Mouse (Mus musculus) midbrain, embryonic 10.5 days (tissue): ENCODE data around the gene Lrmda. TPM values are rescaled to one million over a fixed set of nuclear protein-coding genes. Genes with fewer than 3 reads are reported as not detected.
A peak's percentile ranks its signal among the peaks of the same experiment; 100 is the strongest.

Source experiments
- DNase-seq: peaks from one replicate; pipeline ENCODE4 v3.0.0-alpha.2; 2017; ENCODE audit warnings: low spot score
- H3K27ac ChIP-seq: fragments of 300-500 bp; sonication (generic); replicated peaks from 2 replicates; pipeline ENCODE4 v1.5.1; 2016; ENCODE audit warnings: mild to moderate bottlenecking
- H3K27me3 ChIP-seq: fragments of 300-500 bp; sonication (generic); 2 replicates; pipeline ENCODE4 v1.6.1; 2016; ENCODE audit warnings: low read depth, mild to moderate bottlenecking; ENCODE audit not compliant: poor library complexity, severe bottlenecking
- H3K36me3 ChIP-seq: fragments of 300-500 bp; sonication (generic); 2 replicates; pipeline ENCODE4 v1.6.1; 2016; ENCODE audit warnings: mild to moderate bottlenecking, moderate library complexity
- H3K4me1 ChIP-seq: fragments of 300-500 bp; sonication (generic); 2 replicates; pipeline ENCODE4 v1.6.1; 2016
- H3K4me3 ChIP-seq: fragments of 300-500 bp; sonication (generic); 2 replicates; pipeline ENCODE4 v1.5.1; 2016; ENCODE audit warnings: mild to moderate bottlenecking, moderate library complexity
- H3K9me3 ChIP-seq: fragments of 300-500 bp; sonication (generic); replicated peaks from 2 replicates; pipeline ENCODE4 v1.6.1; 2016; ENCODE audit warnings: mild to moderate bottlenecking
- WGBS: fragments of 180-500 bp; shearing (Covaris S2); methylation state at CpG from one replicate; pipeline ENCODE4 v1.1.7; 2016; 5-methylcytosine and 5-hydroxymethylcytosine counted together
- polyA plus RNA-seq: library from polyadenylated mRNA; unstranded; fragments of >200 nt; fragmentation: Nextera tagmentation; extraction: Ambion mirVana; gene quantifications from 2 replicates; pipeline ENCODE4 v1.2.1, GENCODE M21; 2016

Lrmda gene
- polyA plus RNA-seq, 1 experiment from 2014 or later = 0.38 TPM

DNA sequence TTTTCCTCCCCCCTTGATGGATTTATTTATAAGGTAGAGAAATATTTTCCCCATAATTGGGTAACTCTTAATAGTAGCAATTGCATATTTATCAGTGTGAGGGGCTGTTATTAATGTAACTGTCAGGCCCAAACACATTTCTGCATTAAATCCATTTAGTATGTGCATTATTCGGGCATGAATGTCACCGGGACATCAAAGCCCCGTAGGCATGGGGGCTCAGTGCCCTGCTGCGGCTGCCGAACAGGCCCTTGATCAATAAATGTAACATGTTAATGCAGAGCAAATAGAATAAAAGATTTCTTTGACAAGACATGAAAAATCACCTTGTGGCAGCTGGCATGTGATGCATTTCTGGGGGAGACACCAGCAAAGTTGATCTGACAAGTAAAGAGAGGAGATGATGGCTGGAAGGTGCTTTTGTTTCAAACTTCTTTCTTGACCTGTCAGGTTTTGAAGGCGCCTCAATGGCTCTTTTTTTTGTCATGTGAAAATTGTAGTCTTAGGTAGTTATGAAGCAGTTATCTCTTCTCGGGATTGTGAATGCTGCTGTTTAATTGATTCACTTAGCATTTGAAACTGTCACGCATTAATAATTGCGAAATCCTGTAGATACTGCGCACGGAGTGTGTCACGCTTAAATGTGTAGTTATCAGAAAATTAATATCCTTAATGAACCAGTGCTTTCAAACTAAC, 17.4 kb downstream of the Lrmda start:
- Histone ChIP-seq H3K9me3 (no peaks in the 10 kb centered on the region), H3K4me3 (no peak overlapping the region), H3K27ac (no peak overlapping the region), H3K36me3 (no peaks in the 10 kb centered on the region), H3K27me3 (peaks cover 22% of the 10 kb centered on the region), H3K4me1 (peaks cover 50% of the 10 kb centered on the region)
- 69% methylated on average over 12 of the region's 12 CpGs for WGBS
- DNase-seq = no peak

DNA sequence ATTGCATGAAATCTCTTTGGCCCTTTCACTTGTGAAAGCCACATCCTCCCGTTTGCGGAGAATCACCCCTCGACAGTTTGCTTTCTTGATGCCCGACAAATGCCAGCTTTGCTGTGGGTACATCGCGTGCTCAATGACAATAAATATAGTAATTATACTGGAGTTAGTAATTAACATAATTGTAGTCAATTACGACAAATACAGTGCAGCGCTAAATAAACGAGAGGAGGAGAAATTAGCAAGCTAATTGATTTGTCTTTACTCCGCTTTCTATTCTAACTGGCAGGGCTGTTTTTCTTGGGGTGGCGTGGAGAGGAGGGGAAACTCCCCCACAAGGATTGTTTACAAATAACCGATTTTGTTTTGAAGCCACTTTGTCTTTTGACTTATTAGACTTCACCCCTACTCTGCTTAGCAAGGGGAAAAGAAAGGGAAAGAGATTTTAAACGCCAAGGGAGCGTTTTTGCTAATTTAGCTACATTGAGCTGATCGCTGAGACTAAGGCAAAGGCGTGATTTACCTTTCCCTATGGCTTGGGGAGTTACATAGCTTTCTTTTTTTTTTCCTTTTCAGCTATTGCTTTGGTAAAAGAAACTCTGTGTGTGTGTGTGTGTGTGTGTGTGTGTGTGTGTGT, 18.1 kb downstream of the Lrmda start:
- Histone ChIP-seq H3K27me3 (peaks cover 22% of the 10 kb centered on the region), H3K9me3 (no peaks in the 10 kb centered on the region), H3K4me3 (no peak overlapping the region), H3K4me1 (peaks cover 50% of the 10 kb centered on the region), H3K36me3 (no peaks in the 10 kb centered on the region), H3K27ac (peak overlapping the region; percentile 50; the same call in 1 of the 2 replicates)
- no peak for DNase-seq
- 75% methylated on average over 16 of the region's 16 CpGs for WGBS

DNA sequence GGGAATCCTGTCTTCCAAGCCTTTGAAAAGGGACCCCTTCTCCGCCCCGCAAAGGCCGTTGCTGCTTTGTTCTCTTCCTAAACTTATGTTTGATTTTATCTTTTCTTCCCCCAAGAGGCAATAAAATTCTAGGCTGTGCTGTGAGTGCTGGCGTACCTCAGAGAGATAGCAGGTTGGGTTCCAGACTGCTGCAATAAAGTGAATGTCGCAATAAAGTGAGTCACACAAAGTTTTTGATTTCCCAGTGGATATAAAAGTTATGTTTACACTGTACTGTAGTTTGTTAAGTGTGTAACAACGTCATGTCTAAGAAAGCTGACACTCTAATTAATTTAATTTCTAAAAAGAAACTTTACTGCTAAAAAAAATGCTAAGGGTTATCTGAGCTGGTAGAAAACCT, 22.6 kb downstream of the Lrmda start:
- no peak for DNase-seq
- H3K4me3 ChIP-seq = no peak overlapping the region
- 93% methylated on average over 6 of the region's 6 CpGs for WGBS
- no peaks in the 10 kb centered on the region for H3K9me3 ChIP-seq
- H3K27ac ChIP-seq = no peak overlapping the region
- H3K4me1 ChIP-seq = peaks cover 32% of the 10 kb centered on the region
- H3K27me3 ChIP-seq = peaks cover 11% of the 10 kb centered on the region
- H3K36me3 ChIP-seq = no peaks in the 10 kb centered on the region

DNA sequence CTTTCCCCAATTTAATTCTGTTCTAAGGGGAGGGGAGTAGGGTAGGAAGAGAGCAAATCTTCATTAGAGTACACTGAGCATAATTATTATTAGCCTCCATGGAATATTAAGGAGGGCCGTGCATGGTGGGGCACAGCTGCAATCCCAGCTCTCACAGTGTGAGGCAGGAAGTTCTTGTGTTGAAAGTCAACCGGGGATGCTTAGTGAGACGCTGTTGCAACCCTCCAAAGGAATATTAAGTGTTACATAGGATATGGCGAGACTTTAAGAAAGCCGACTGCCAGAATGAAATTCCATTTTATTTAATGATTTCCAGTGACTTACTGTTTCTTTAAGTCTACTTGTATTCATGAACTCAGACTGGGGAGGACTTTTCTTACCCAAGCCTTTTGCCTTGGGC, 23.9 kb downstream of the Lrmda start:
- Histone ChIP-seq H3K4me1 (peaks cover 19% of the 10 kb centered on the region), H3K4me3 (no peak overlapping the region), H3K9me3 (no peaks in the 10 kb centered on the region), H3K36me3 (no peaks in the 10 kb centered on the region), H3K27ac (no peak overlapping the region), H3K27me3 (peaks cover 5% of the 10 kb centered on the region)
- 90% methylated on average over 5 of the region's 5 CpGs for WGBS
- DNase-seq = no peak

DNA sequence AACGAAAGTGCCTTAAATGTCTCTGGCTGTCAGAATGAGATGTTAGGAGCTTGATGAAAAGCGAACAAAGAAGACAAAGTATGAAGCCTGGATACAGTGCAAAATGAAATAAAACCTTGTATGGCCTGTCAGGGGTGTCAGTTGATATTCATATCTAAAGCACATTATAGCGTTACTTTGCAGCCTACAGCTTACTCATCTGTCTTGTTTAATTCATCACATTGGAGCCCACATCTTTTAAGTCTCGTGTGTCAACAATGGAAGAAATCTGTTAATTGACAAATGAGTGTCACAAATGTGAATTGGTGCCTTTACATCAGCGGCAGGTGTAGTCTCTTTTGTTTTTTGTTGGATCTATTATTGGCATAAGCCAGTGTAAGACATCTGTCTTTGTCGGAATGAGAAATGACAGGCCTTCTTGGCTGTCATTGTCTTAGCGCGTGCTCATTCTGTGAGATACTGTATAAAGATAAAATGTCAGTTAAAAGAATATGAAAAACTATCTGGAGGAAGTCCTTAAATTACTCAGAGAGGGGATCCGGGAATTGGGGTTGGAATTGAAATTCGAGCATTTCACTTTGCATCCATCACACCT, 26.8 kb downstream of the Lrmda start:
- Histone ChIP-seq H3K36me3 (no peaks in the 10 kb centered on the region), H3K4me1 (0 out of 2 replicates have a peak, but pooled peaks cover 5% of the 10 kb centered on the region), H3K9me3 (no peaks in the 10 kb centered on the region), H3K27ac (no peak overlapping the region), H3K27me3 (no peaks in the 10 kb centered on the region; the same call in 1 of the 2 replicates), H3K4me3 (no peak overlapping the region)
- WGBS = 89% methylated on average over 10 of the region's 10 CpGs
- DNase-seq = no peak

DNA sequence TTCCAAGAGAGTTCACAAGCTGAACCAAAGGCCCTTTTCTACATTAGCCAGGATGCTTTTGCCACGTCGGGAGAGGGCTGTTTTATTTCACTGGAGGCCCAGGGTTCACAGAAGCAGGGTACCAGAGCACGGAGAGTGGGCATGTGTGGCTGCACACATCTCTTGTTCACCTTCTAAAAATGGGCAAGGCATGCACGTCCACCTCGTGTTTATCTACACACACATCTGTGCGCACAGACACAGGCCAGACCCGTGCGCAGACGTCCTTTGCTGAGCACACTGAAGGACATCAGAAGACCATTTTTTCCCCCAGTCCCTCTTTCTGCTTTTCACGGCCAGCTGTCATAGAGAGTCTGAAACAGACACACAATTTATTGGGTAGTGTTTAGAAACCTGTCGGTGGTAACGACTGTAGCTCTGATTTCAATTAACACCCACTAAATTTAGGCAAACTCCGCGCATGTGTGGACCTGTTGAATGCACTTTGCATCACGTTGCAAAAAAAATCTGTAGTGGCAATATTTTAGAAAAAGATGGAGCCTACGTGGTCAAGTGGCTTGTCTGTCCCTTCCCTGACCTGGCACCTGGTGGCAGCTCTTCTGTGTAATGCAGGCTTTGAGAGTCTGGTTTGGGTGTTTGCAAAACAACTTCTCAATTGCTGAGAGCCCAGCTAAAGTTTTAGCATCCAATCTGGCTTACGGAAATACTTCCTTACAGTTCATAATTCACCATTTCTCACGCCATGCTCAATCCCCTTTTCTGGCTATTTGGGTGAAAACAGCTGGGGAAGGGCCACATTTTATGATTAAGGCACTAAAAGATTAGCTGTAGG, 28.8 kb downstream of the Lrmda start:
- Histone ChIP-seq H3K9me3 (no peaks in the 10 kb centered on the region), H3K36me3 (no peaks in the 10 kb centered on the region), H3K27ac (no peak overlapping the region), H3K4me3 (no peak overlapping the region), H3K4me1 (0 out of 2 replicates have a peak, but pooled peaks cover 5% of the 10 kb centered on the region), H3K27me3 (no peaks in the 10 kb centered on the region; the same call in 1 of the 2 replicates)
- WGBS = 85% methylated on average over 18 of the region's 18 CpGs
- DNase-seq = no peak

DNA sequence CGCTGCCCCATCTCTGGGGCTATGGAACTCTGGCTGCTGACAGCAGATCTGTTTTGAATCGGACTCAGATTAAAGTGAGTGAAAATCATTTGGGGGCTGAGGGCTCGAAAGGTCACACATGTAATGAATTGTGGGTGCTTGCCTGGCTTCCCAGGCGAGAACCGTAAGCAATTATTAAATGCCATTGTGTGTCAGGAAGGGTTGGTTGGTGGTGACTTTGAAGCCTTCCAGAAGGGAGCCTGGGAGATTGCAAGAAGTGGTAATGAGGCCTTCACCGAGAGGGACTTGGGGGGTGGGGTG, 29.3 kb downstream of the Lrmda start:
- H3K4me3 ChIP-seq = no peak overlapping the region
- 81% methylated on average over 6 of the region's 6 CpGs for WGBS
- no peak for DNase-seq
- H3K36me3 ChIP-seq = no peaks in the 10 kb centered on the region
- 0 out of 2 replicates have a peak, but pooled peaks cover 5% of the 10 kb centered on the region for H3K4me1 ChIP-seq
- H3K9me3 ChIP-seq = no peaks in the 10 kb centered on the region
- no peaks in the 10 kb centered on the region; the same call in 1 of the 2 replicates for H3K27me3 ChIP-seq
- H3K27ac ChIP-seq = no peak overlapping the region

DNA sequence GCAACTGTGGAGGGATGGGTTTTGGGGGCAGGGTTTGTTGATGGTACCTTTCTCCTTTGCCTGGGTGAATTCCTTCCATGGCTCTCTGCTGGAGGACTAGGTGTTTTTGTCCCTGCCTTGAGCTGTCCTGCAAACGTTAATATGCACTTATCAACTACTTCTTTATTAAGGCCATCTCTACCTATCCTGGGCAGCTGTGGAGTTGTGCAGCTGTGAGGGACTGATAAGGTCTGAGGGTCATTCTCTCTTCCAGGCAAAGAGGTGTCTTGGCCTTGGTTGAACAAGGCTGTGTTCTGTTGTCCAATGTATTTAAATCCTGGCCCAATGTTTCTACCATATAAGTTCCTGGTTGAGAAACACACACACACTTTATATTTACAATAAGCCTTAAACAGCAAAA, 29.8 kb downstream of the Lrmda start:
- Histone ChIP-seq H3K36me3 (no peaks in the 10 kb centered on the region), H3K27ac (no peak overlapping the region), H3K4me3 (no peak overlapping the region), H3K9me3 (no peaks in the 10 kb centered on the region), H3K27me3 (no peaks in the 10 kb centered on the region; the same call in 1 of the 2 replicates), H3K4me1 (0 out of 2 replicates have a peak, but pooled peaks cover 5% of the 10 kb centered on the region)
- DNase-seq = no peak
- WGBS = 74% methylated on average over 1 of the region's 1 CpGs

DNA sequence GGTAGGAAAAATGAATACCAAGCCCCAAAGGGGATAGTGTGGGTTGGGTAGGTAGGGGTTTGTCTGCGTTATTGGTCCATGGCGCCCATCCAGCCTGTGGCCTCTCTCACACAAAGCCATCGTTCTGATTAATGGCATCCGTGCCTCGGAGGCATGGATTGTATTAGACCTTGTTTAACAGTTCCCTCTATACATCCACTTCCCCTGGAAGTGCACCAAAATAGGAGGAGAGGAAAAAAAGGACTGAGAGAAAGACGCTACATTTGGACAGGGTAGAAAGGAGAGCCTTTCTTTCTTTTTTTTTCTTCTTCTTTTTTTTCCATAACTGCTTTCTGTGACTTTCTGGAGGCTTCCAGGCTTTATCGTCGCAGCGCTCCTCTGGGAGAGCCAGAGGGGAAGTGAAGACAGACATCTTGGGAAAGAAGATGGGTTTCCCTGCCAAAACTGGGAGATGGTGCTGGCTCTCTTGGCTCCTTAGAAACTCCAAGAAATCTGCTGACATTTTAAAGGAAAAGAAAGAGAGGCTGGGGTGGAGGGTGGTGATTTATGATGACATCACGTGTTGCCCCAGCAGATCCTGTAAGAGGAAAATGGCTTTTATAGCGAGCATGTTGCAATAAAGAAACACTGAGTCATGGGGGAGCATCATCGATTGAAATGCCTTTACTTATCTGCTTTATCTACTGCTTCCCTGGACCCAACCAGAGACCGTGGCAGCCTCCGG, 32.6 kb downstream of the Lrmda start:
- DNase-seq = no peak
- WGBS = 87% methylated on average over 14 of the region's 14 CpGs
- no peaks in the 10 kb centered on the region; the same call in 1 of the 2 replicates for H3K27me3 ChIP-seq

DNA sequence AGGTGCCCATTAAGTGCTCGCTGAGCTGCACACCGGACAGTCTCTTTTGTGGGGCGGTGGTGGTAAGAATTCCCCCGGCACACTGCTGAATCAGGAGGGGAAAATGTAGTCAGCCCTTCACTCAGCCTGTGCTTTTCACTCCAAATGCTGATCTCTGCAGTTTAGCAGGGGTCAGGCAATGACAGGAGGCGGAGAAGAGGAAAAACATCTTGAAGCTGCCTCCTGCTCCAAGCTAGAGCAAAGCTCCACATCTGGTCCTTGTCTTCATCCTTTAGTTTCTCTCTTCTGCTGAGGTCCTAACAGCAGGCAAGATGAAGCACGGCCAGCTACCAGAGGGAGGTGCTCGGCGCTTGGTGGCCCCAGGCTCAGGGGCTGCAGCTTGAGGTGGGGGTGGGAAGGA, 36.1 kb downstream of the Lrmda start:
- no peak overlapping the region for H3K27ac ChIP-seq
- DNase-seq = no peak
- peaks cover 10% of the 10 kb centered on the region for H3K4me1 ChIP-seq
- H3K36me3 ChIP-seq = no peaks in the 10 kb centered on the region
- H3K27me3 ChIP-seq = no peaks in the 10 kb centered on the region
- WGBS = 77% methylated on average over 8 of the region's 8 CpGs
- H3K9me3 ChIP-seq = no peaks in the 10 kb centered on the region
- no peak overlapping the region for H3K4me3 ChIP-seq

More for the DNA sequence above, 32.6 kb downstream of the Lrmda start:
- 0 out of 2 replicates have a peak, but pooled peaks cover 9% of the 10 kb centered on the region for H3K4me1 ChIP-seq
- H3K27ac ChIP-seq = no peak overlapping the region
- H3K9me3 ChIP-seq = no peaks in the 10 kb centered on the region
- no peaks in the 10 kb centered on the region for H3K36me3 ChIP-seq
- no peak overlapping the region for H3K4me3 ChIP-seq

DNA sequence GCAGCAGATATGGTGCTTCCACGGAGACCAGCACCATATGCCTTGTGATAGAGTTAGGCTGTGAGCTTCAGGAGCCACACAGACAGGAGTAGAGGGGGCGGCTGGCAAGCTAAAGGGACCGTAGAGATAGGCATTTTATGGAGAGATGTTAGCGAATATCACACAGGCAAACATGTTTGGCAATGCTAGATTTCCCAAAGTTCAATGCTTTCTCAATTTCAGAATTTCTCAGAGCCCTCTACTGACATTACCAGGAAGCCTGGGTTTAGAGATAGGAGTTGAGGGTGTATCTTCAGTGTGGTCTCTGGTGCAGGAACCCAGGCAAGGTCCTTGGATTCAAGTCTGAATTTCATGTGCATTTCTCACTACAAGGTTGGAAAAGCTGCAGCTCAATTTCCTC, 36.7 kb downstream of the Lrmda start:
- Histone ChIP-seq H3K9me3 (no peaks in the 10 kb centered on the region), H3K27me3 (no peaks in the 10 kb centered on the region), H3K4me1 (peaks cover 15% of the 10 kb centered on the region), H3K36me3 (no peaks in the 10 kb centered on the region), H3K4me3 (no peak overlapping the region), H3K27ac (no peak overlapping the region)
- no peak for DNase-seq
- 88% methylated on average over 4 of the region's 4 CpGs for WGBS

DNA sequence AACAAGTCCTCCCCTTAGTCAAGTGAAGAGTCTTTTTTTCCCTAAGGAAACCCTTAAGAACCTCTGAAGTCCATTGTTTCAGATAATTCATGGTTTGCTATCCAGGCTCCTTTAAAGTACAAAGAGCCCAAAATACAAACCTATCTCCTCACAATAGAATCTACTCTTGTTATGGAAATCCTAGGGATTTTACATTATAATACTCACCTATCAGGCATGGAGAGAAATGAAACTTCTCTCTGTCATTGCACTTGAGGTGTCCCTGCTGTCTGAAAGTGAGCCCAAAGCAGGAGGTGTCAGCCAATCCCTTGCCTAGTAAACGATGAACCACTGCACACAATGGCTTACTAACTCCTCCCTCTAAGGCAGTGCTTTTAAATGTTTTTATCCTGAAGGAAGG, 39.2 kb downstream of the Lrmda start:
- WGBS = 62% methylated on average over 1 of the region's 1 CpGs
- Histone ChIP-seq H3K4me3 (no peak overlapping the region), H3K9me3 (no peaks in the 10 kb centered on the region), H3K27ac (no peak overlapping the region), H3K27me3 (no peaks in the 10 kb centered on the region), H3K4me1 (peaks cover 15% of the 10 kb centered on the region), H3K36me3 (no peaks in the 10 kb centered on the region)
- DNase-seq = no peak
